Mouse (Mus musculus) liver, adult 2 months (tissue): ENCODE data around the gene Nptn.

Experiments
- CTCF ChIP-seq: fragments of 200-500 bp; IDR thresholded peaks from 2 replicates; pipeline ENCODE4 v1.5.1; 2011; ENCODE audit warnings: low read depth, low read length, control low read depth
- POLR2A ChIP-seq: fragments of 200-500 bp; IDR thresholded peaks from 2 replicates; pipeline ENCODE4 v1.6.1; 2011; ENCODE audit warnings: low read length, control low read depth; ENCODE audit not compliant: insufficient read depth; ENCODE audit errors: extremely low read depth

GRCm38 (mm10) chr9:58546630-58547360 is 35.2 kb upstream of the Nptn start:
- TF ChIP-seq POLR2A (no peak), CTCF (no peak)
